Mouse (Mus musculus) heart, embryonic 11.5 days (tissue): ENCODE data around the gene Sorcs1. TPM values are rescaled to one million over a fixed set of nuclear protein-coding genes. Genes with fewer than 3 reads are reported as not detected.

Source experiments
- ATAC-seq: fragments of 200-750 bp; cut with Nextera tagmentation; replicated peaks from 2 replicates; pipeline ENCODE4 v1.8.0; 2017; ENCODE audit warnings: moderate library complexity; ENCODE audit not compliant: insufficient number of reproducible peaks, low FRiP score, low TSS enrichment
- H3K27ac ChIP-seq: fragments of 300-500 bp; sonication (generic); 2 replicates; pipeline ENCODE4 v1.5.1; 2014; ENCODE audit warnings: mild to moderate bottlenecking, low read depth, low read length
- H3K27me3 ChIP-seq: fragments of 300-500 bp; sonication (generic); 2 replicates; pipeline ENCODE4 v1.6.1; 2014; ENCODE audit warnings: mild to moderate bottlenecking, low read length, mixed read lengths; ENCODE audit not compliant: control insufficient read depth, insufficient read depth
- H3K36me3 ChIP-seq: fragments of 300-500 bp; sonication (generic); 2 replicates; pipeline ENCODE4 v1.6.1; 2014; ENCODE audit warnings: mild to moderate bottlenecking, low read length, moderate library complexity, mixed read lengths; ENCODE audit not compliant: control insufficient read depth, insufficient read depth
- H3K4me1 ChIP-seq: fragments of 300-500 bp; sonication (generic); 2 replicates; pipeline ENCODE4 v1.6.1; 2014; ENCODE audit warnings: low read length; ENCODE audit not compliant: control insufficient read depth, insufficient read depth
- H3K4me2 ChIP-seq: fragments of 300-500 bp; sonication (generic); 2 replicates; pipeline ENCODE4 v1.6.1; 2014; ENCODE audit warnings: mild to moderate bottlenecking, moderate library complexity
- H3K4me3 ChIP-seq: fragments of 300-500 bp; sonication (generic); 2 replicates; pipeline ENCODE4 v1.5.1; 2014; ENCODE audit warnings: low read depth, low read length
- H3K9ac ChIP-seq: fragments of 300-500 bp; sonication (generic); 2 replicates; pipeline ENCODE4 v1.6.1; 2014; ENCODE audit warnings: mild to moderate bottlenecking, low read depth, low read length, moderate library complexity
- H3K9me3 ChIP-seq: fragments of 300-500 bp; sonication (generic); replicated peaks from 2 replicates; pipeline ENCODE4 v1.6.1; 2016; ENCODE audit warnings: low read length; ENCODE audit not compliant: control insufficient read depth
- WGBS: fragments of 180-500 bp; shearing (Covaris S2); extraction: QIAGEN DNeasy Blood & Tissue Kit; methylation state at CpG from one replicate; pipeline ENCODE4 v1.1.7; 2014; ENCODE audit not compliant: insufficient replicate concordance; 5-methylcytosine and 5-hydroxymethylcytosine counted together
- polyA plus RNA-seq: library from polyadenylated mRNA; unstranded; fragments of >200 nt; fragmentation: Nextera tagmentation; extraction: Ambion mirVana; gene quantifications from 2 replicates; pipeline ENCODE4 v1.2.1, GENCODE M21; 2014

The Sorcs1 gene
- polyA plus RNA-seq, 1 experiment from 2014 or later, result 0.79 TPM

DNA sequence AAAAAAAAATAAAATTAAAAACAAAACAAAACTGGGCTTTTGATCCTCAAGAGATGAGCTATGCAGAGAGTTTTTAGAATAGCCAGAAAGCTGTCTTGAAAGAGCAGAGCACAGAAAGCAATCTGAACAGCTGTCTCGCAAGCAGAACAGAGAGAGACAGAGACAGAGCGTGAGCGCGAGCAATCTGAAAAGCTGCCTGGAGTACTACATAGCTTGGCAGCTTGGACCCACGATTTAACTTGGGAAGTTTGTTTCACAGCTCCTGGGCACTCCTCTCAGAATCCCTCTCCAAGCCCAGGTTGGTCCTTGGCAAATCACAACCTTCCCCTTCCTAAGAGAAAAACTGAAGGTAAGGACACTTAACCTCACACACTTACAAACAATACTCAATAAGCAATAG lies 192.1 kb downstream of the Sorcs1 start:
- 70% methylated on average over 5 of the region's 5 CpGs for WGBS
- no peaks in the 10 kb centered on the region for H3K9me3 ChIP-seq
- H3K4me2 ChIP-seq, result no peak overlapping the region

DNA sequence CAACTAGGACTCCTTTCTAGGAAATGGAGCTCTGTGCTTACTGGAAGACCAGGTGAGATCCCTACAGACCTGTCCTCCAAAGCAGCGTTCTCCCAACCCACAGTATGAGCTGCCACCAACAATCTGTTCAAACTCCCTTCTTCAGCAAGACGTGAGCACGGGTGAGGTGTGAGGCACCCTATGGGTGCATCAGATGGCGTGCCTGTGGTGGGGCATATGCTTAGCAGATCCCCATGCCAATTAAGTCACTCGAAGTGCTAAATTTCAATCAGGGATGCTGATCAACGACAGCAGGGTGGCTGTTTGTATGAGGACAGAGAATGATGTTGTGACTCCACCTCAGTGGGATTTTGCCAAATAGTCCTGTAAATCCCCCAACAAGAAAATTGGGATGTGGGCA lies 201.7 kb downstream of the Sorcs1 start:
- Histone ChIP-seq H3K27ac (no peak overlapping the region), H3K4me3 (no peak overlapping the region), H3K4me2 (no peak overlapping the region), H3K4me1 (no peaks in the 10 kb centered on the region), H3K27me3 (no peaks in the 10 kb centered on the region), H3K9me3 (no peaks in the 10 kb centered on the region), H3K36me3 (no peaks in the 10 kb centered on the region), H3K9ac (no peak overlapping the region)
- ATAC-seq, result no peak
- WGBS, result 42% methylated on average over 6 of the region's 6 CpGs

More for the DNA sequence above, 192.1 kb downstream of the Sorcs1 start:
- Histone ChIP-seq H3K9ac (no peak overlapping the region), H3K27me3 (no peaks in the 10 kb centered on the region), H3K36me3 (no peaks in the 10 kb centered on the region), H3K4me3 (no peak overlapping the region), H3K27ac (no peak overlapping the region), H3K4me1 (no peaks in the 10 kb centered on the region)
- ATAC-seq, result no peak

DNA sequence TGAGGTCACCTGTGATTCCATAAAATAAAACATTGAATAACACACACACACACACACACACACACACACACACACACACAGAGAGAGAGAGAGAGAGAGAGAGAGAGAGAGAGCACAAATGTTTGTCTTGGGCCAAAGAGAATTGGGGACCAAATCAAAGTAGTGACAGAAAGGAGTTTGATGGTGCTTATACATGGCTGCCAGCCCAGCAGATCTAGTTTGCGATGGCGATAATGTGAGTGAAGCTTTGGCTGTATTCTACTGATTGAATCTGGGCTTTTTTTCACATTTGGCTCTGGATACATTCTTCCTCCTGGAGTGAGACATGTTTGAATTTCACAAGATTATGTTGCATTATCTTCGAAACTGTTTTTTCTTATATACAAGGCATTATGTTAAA lies 209.9 kb downstream of the Sorcs1 start:
- Histone ChIP-seq H3K9me3 (no peaks in the 10 kb centered on the region), H3K4me2 (no peak overlapping the region), H3K4me1 (no peaks in the 10 kb centered on the region), H3K36me3 (no peaks in the 10 kb centered on the region), H3K27me3 (no peaks in the 10 kb centered on the region), H3K4me3 (no peak overlapping the region), H3K27ac (no peak overlapping the region), H3K9ac (no peak overlapping the region)
- 92% methylated on average over 3 of the region's 3 CpGs for WGBS
- no peak for ATAC-seq

DNA sequence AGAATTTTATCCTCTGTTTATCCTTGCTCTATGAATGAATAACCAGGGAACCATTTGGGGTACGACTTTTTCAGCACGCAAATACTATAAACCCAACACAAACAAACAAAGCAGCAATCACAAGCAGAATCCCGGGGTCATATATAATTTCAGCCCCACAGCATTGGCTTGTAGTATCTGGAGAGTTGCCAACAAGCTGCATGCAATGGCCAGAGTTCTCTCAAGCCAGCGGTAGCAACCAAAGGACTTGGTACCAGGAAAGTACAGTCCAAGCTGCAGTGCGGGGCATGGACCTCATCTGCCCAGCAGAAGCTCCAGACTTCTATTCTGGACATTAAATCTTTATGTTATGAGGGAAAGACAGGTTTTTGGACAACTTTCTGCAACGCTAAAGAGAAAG lies 213.6 kb downstream of the Sorcs1 start:
- H3K4me2 ChIP-seq, result no peak overlapping the region
- 82% methylated on average over 6 of the region's 6 CpGs for WGBS
- no peaks in the 10 kb centered on the region for H3K27me3 ChIP-seq
- no peak overlapping the region for H3K27ac ChIP-seq
- no peaks in the 10 kb centered on the region for H3K36me3 ChIP-seq
- H3K4me1 ChIP-seq, result no peaks in the 10 kb centered on the region
- no peak overlapping the region for H3K4me3 ChIP-seq
- ATAC-seq, result no peak
- no peaks in the 10 kb centered on the region for H3K9me3 ChIP-seq
- H3K9ac ChIP-seq, result no peak overlapping the region

DNA sequence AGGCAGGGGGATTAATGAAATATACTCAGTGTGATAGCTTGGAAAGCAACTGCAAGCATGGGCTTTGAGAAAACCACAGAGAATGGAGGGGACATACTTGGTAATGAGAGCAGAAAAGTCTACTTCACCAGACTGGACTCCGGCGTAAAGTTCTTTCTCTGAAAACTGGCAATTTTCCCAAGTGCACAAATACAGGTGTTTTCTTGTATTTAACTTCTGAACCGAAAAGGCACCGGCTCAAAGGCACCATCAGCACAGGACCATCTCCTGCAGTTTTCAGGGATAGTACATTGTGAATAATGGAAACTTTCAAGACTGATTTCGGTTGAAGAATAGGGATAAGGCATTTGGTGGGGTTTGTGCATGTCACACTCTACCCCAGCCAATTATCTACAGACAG lies 219.9 kb downstream of the Sorcs1 start:
- Histone ChIP-seq H3K27me3 (no peaks in the 10 kb centered on the region), H3K36me3 (no peaks in the 10 kb centered on the region), H3K4me3 (no peak overlapping the region), H3K27ac (no peak overlapping the region), H3K9ac (no peak overlapping the region), H3K4me1 (no peaks in the 10 kb centered on the region), H3K9me3 (no peaks in the 10 kb centered on the region), H3K4me2 (no peak overlapping the region)
- no peak for ATAC-seq
- 89% methylated on average over 5 of the region's 5 CpGs for WGBS

DNA sequence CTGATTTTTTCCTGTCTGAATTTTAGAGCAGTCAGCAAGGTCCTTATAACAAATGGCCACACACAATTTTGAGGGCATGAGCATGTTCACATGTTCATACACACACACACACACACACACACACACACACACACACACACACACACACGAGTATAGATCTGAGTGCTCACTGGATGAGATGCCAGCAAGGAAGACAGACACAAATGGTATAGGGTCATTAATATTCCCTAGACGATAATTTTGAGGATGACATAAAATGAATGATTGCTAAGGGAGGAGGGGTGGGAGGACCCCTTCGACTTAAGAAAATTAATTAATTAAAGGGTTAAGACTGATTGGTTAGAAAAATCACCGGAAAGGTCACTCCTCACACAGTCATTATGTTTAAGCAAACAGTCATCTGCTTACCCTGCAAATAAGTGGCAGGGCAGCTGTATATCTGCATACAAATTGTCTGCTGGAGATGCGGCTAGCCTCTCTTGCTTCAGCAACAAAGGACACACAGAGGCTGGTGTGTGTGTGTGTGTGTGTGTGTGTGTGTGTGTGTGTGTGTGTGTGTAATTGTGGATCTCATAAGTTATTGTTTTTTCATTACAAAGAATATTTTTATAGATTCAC lies 221.1 kb downstream of the Sorcs1 start:
- H3K9me3 ChIP-seq, result no peaks in the 10 kb centered on the region
- ATAC-seq, result no peak
- no peak overlapping the region for H3K9ac ChIP-seq
- no peaks in the 10 kb centered on the region for H3K36me3 ChIP-seq
- H3K4me1 ChIP-seq, result no peaks in the 10 kb centered on the region
- H3K27ac ChIP-seq, result no peak overlapping the region
- WGBS, result 62% methylated on average over 5 of the region's 5 CpGs
- no peak overlapping the region for H3K4me2 ChIP-seq
- no peaks in the 10 kb centered on the region for H3K27me3 ChIP-seq
- H3K4me3 ChIP-seq, result no peak overlapping the region

DNA sequence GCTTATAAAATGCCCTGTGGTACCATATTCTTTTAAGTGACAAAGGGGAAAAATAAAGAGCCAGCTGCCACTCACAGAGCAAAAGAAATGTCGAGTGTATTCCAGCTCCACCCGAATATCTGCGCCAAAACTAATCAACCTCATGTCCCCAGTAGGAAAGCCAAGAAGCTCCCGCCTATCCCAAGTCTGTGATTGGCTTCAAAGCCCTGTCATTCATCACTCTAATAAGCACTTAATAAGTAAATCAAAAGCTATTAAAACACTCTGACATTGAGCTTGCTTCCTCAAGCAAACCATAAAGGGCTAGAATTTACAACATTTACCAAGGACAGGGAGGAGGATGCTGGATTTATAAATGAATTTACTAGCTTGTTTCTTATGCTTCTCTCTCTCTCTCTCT lies 237.3 kb downstream of the Sorcs1 start:
- Histone ChIP-seq H3K9me3 (no peaks in the 10 kb centered on the region), H3K4me2 (no peak overlapping the region)
- 25% methylated on average over 4 of the region's 4 CpGs for whole genome bisulfite sequencing

DNA sequence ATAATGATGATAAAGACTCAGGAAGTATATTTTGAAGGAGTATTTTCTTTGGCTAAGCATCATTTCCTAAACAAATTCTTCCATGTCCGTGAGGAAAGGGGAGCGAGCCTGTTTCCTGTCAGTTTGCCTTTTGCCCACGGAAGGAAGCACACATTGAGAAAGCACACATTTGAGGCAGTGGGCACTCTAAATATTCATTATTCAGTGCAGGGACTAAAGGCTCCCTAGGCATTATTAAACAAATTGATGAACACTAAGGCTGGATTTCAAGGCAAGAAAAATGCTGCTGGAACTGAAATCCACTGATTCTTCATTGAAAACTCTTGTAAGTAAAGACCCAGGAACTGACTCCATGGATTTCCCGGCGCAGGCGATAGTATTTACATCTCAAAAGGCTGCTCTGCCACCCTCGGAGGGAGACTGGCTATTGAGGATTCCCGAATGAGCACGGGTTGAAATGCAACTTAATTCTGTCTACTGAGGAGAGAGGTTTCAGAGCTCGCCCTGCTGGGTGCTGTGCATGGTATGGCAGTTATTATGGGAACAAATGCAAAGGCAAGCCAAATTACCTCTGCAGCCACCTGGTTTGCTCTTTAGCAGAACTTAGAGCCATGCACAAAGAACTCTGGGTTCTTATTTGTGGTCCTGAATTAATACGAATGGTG lies 238.1 kb downstream of the Sorcs1 start:
- H3K4me1 ChIP-seq, result no peaks in the 10 kb centered on the region
- ATAC-seq, result no peak
- no peak overlapping the region for H3K9ac ChIP-seq
- H3K9me3 ChIP-seq, result no peaks in the 10 kb centered on the region
- H3K36me3 ChIP-seq, result no peaks in the 10 kb centered on the region
- H3K4me2 ChIP-seq, result peak overlapping the region; percentile 50
- peak overlapping the region; percentile 10; the same call in 1 of the 2 replicates for H3K4me3 ChIP-seq
- no peak overlapping the region for H3K27ac ChIP-seq
- 6% methylated on average over 11 of the region's 11 CpGs for WGBS
- no peaks in the 10 kb centered on the region for H3K27me3 ChIP-seq

More for the DNA sequence above, 237.3 kb downstream of the Sorcs1 start:
- H3K36me3 ChIP-seq, result no peaks in the 10 kb centered on the region
- no peak overlapping the region for H3K27ac ChIP-seq
- H3K4me3 ChIP-seq, result no peak overlapping the region
- no peak overlapping the region for H3K9ac ChIP-seq
- ATAC-seq, result no peak
- no peaks in the 10 kb centered on the region for H3K27me3 ChIP-seq
- H3K4me1 ChIP-seq, result no peaks in the 10 kb centered on the region

DNA sequence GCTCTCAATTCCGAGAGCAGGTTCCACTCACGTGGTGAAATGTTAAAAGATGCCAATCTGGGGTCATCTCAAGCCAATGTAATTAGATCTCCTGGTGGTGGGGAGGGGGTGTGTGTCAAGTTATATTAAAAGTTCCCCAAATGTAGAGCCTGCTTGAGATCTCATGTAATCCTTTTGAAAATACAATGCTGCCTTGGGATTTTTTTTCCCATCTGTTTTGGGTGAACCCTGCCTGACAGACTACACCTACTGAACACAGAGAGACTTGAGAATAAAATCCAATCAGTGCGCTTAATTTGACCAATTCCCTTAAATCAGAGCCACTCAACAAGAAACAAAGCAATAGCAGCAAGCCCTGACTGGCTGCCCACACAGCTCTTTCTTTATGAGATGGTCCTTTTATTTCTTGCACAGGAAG lies 239.0 kb downstream of the Sorcs1 start:
- H3K9ac ChIP-seq, result no peak overlapping the region
- no peak overlapping the region for H3K4me2 ChIP-seq
- no peaks in the 10 kb centered on the region for H3K27me3 ChIP-seq
- H3K9me3 ChIP-seq, result no peaks in the 10 kb centered on the region
- H3K36me3 ChIP-seq, result no peaks in the 10 kb centered on the region
- no peak overlapping the region for H3K27ac ChIP-seq
- no peak for ATAC-seq
- no peaks in the 10 kb centered on the region for H3K4me1 ChIP-seq
- H3K4me3 ChIP-seq, result no peak overlapping the region
- 34% methylated on average over 3 of the region's 3 CpGs for WGBS
